Comparison of ENCODE assay signal across 9 mouse cellular contexts in genomic region chr8:61387501-61387963, GRCm38 (mm10).
DNase-seq lines count a peak whose midpoint lies in the region; ATAC-seq lines count a peak whose summit lies in the region.
"Had no signal": no experiment of that assay in that cellular context is flagged by ENCODE, and none has a peak within 500 bp of the region (broad histone marks: within the 10 kb centered on the region; RNA-seq: fewer than 3 reads in every experiment).

No protein-coding gene starts in this region.

- 0 out of 2 replicates have a peak overlapping the region, but pooled peaks have one; percentile 10 for H3K9ac ChIP-seq in forebrain, embryonic 16.5 days (replicated peaks; ENCODE audit: low read depth, low read length)
- H3K9ac ChIP-seq: embryonic facial prominence, embryonic 15.5 days had no signal

- peak overlapping the region; percentile 65 for H3K27ac ChIP-seq in forebrain, embryonic 16.5 days (ENCODE audit: low read length)

- H3K4me1 ChIP-seq in forebrain, embryonic 16.5 days (replicated peaks; ENCODE audit: control insufficient read depth, insufficient read depth, low read length) = peaks cover 16% of the 10 kb centered on the region

- 0 out of 2 replicates have a peak, but pooled peaks cover 3% of the 10 kb centered on the region for H3K36me3 ChIP-seq in forebrain, embryonic 16.5 days (ENCODE audit: control insufficient read depth, insufficient read depth)

- no peak overlapping the region for H3K4me2 ChIP-seq in forebrain, embryonic 16.5 days (ENCODE audit: low read length)
- H3K4me2 ChIP-seq: embryonic facial prominence, embryonic 15.5 days had no signal

- DNase-seq in cerebellum, postnatal 10 days = peak; percentile 52 to 62
- DNase-seq in cerebellum, adult 11-12 months = no peak
- peak; percentile 3 for DNase-seq in A20 (ENCODE audit: low read depth, low spot score)
- DNase-seq in lung, postnatal 10 days = peak; percentile 25
- no peak for DNase-seq in urinary bladder, postnatal 36 days (ENCODE audit: low spot score in 2 of 2)
- DNase-seq in right cerebral cortex, postnatal 4 days = no peak

- H3K9me3 ChIP-seq in forebrain, embryonic 16.5 days (ENCODE audit: control insufficient read depth, low read length) = no peaks in the 10 kb centered on the region
- H3K9me3 ChIP-seq: embryonic facial prominence, embryonic 15.5 days had no signal

- 19% methylated on average over 6 of the region's 6 CpGs for WGBS in forebrain, embryonic 16.5 days

- H3K27me3 ChIP-seq in forebrain, embryonic 16.5 days (replicated peaks; ENCODE audit: control insufficient read depth, insufficient read depth, low read length) = no peaks in the 10 kb centered on the region
- H3K27me3 ChIP-seq: embryonic facial prominence, embryonic 15.5 days had no signal

- peak; percentile 27; the same call in 1 of the 2 replicates for ATAC-seq in forebrain, embryonic 16.5 days
- no peak for ATAC-seq in erythroid progenitor cell, adult 5-6 weeks (replicated peaks; ENCODE audit: low FRiP score, poor library complexity, severe bottlenecking)

- no peak overlapping the region for H3K4me3 ChIP-seq in forebrain, embryonic 16.5 days (replicated peaks; ENCODE audit: low read length)
- H3K4me3 ChIP-seq: embryonic facial prominence, embryonic 15.5 days had no signal

Comparison
In these comparisons a context has a peak if more than half of its experiments do, and no peak if none do; other contexts are left out.
1. DNase-seq: peak in cerebellum, postnatal 10 days (2 of 2), A20 (single experiment) and lung, postnatal 10 days (single experiment); none in cerebellum, adult 11-12 months (single experiment), urinary bladder, postnatal 36 days (0 of 2) and right cerebral cortex, postnatal 4 days (single experiment).